Mouse (Mus musculus) ES-E14 (cell line): ENCODE results near the gene Lin7b. TPM values are rescaled to one million over a fixed set of nuclear protein-coding genes. Genes with fewer than 3 reads are reported as not detected.

Experiments
- DNase-seq: peaks from one replicate; pipeline ENCODE4 v3.0.0-alpha.2; 2013; ENCODE audit warnings: low read depth, low spot score
- H3K27ac ChIP-seq: 2 replicates; pipeline ENCODE4 v1.5.1; 2012; ENCODE audit warnings: low read depth, mild to moderate bottlenecking, low read length, moderate library complexity, mixed read lengths; ENCODE audit not compliant: poor library complexity, insufficient read depth, severe bottlenecking
- H3K36me3 ChIP-seq: 2 replicates; pipeline ENCODE4 v1.6.1; 2012; ENCODE audit warnings: mild to moderate bottlenecking, low read length, moderate library complexity, mixed read lengths; ENCODE audit not compliant: control insufficient read depth, poor library complexity, insufficient read depth, severe bottlenecking
- H3K4me1 ChIP-seq, 2 experiments: fragments of 150-350 bp in 1 of 2; sonication (generic) in 1 of 2; 2 replicates each; pipeline ENCODE4 v1.6.1; 2012; ENCODE audit warnings: low read length in 2 of 2, mild to moderate bottlenecking in 1 of 2, mixed read lengths in 1 of 2; ENCODE audit not compliant: control insufficient read depth in 2 of 2, insufficient read depth in 2 of 2, poor library complexity in 1 of 2
- H3K4me3 ChIP-seq, 2 experiments: fragments of 150-350 bp in 1 of 2; sonication (generic) in 1 of 2; 2 replicates each; pipeline ENCODE4 v1.5.1; 2012; ENCODE audit warnings: low read length in 2 of 2, low read depth in 1 of 2, mild to moderate bottlenecking in 1 of 2, mixed read lengths in 1 of 2; ENCODE audit not compliant: insufficient read depth in 1 of 2, poor library complexity in 1 of 2, severe bottlenecking in 1 of 2
- H3K9ac ChIP-seq: 2 replicates; pipeline ENCODE4 v1.6.1; 2012; ENCODE audit warnings: low read depth, mild to moderate bottlenecking, low read length, mixed read lengths; ENCODE audit not compliant: poor library complexity, insufficient read depth, severe bottlenecking
- H3K9me3 ChIP-seq: fragments of 150-350 bp; sonication (generic); 2 replicates; pipeline ENCODE4 v1.6.1; 2012; ENCODE audit warnings: low read depth, mild to moderate bottlenecking, low read length; ENCODE audit not compliant: control insufficient read depth, insufficient read depth
- CHD2 ChIP-seq: IDR thresholded peaks from 2 replicates; pipeline ENCODE4 v1.6.1; 2014; ENCODE audit warnings: mild to moderate bottlenecking, low read depth, low read length, inconsistent platforms
- HCFC1 ChIP-seq: IDR thresholded peaks from 2 replicates; pipeline ENCODE4 v1.6.1; 2012; ENCODE audit warnings: low read length, inconsistent platforms, borderline replicate concordance; ENCODE audit not compliant: insufficient read depth
- MAFK ChIP-seq: IDR thresholded peaks from 2 replicates; pipeline ENCODE4 v1.6.1; 2014; ENCODE audit warnings: mild to moderate bottlenecking, low read depth, low read length, inconsistent platforms; ENCODE audit not compliant: insufficient read depth
- ZC3H11A ChIP-seq: IDR thresholded peaks from 2 replicates; pipeline ENCODE4 v1.6.1; 2012; ENCODE audit warnings: low read depth, mild to moderate bottlenecking, inconsistent platforms, low read length, borderline replicate concordance
- ZNF384 ChIP-seq: IDR thresholded peaks from 2 replicates; pipeline ENCODE4 v1.6.1; 2012; ENCODE audit warnings: low read depth, low read length, inconsistent platforms
- in situ Hi-C, 2 experiments: fragments of 600-800 bp; cut with MboI; formaldehyde crosslinking; loops; one replicate each; pipeline ENCODE4 v1.15.1; 2025; ENCODE audit warnings: low sequenced_read_pairs in 2 of 2, inconsistent platforms in 1 of 2; ENCODE audit not compliant: unreplicated experiment in 2 of 2
- total RNA-seq: library from RNA; depleted of rRNA; stranded (reverse); fragments of 300-350 nt; gene quantifications from 2 replicates; pipeline ENCODE4 v1.2.3, GENCODE M21; 2012; rRNA removed

The Lin7b gene
- total RNA-seq, 1 experiment = 5.6 TPM

DNA sequence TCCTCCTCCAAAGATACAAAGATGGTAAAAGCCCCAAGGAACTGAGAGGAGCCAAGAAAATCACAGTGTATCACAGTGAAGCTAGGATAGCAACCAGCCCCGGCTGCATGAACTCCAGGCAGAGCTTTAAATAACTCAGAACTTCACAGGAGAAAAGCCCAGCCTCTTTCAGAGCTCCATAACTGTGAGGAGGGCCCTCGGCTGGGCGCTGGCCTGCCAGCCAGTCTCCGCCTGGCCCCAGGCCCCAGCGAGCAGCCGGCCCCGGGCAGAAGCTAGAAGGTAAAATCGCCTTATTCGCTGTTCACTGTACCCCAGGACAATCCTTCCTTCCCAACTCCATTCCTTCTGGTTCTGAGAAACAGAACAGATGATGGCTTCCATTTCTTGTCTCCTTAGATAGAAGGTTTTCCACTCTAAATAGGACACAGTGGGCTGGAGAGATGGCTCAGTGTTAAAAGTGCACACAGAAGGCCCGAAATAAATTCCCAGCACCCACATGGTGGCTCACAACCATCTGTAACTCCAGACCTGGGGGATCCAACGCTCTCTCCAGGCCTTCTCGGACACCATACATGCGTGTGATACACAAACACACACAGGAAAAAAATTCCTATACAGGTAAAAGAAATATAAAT, 41.4 kb downstream of the Lin7b start:
- TF ChIP-seq ZC3H11A = no peak
- Histone ChIP-seq H3K9ac (no peak overlapping the region), H3K9me3 (no peaks in the 10 kb centered on the region), H3K4me3 (no peak overlapping the region), H3K4me1 (peaks cover 5 to 9% of the 10 kb centered on the region in 2 experiments; a peak in 3 of 4 replicates), H3K36me3 (peaks cover 8% of the 10 kb centered on the region; the same call in 1 of the 2 replicates), H3K27ac (no peak overlapping the region)
- DNase-seq = no peak
- in situ Hi-C loops = no loop called here

DNA sequence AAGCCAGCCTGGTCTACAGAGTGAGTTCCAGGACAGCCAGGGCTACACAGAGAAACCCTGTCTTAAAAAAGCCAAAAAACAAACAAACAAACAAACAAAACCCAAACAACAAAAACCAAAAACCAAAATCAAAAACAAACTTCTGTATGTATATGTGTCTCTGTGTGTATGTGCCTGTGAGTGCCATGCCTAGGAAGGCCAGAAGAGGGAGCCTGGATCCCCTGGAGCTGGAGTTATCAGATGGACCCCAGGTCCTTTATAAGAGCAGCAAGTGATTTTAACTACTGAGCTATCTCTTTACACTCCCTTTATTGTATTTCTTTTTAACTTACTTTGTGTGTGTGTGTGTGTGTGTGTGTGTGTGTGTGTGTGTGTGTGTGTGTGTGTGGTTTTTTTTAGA, 44.6 kb downstream of the Lin7b start:
- H3K4me3 ChIP-seq = no peak overlapping the region
- no peak for TF ChIP-seq CHD2
- TF ChIP-seq ZC3H11A = no peak
- no peak for TF ChIP-seq ZNF384
- TF ChIP-seq HCFC1 = no peak
- TF ChIP-seq MAFK = no peak
- H3K27ac ChIP-seq = no peak overlapping the region
- H3K36me3 ChIP-seq = peaks cover 13% of the 10 kb centered on the region; the same call in 1 of the 2 replicates
- no peak overlapping the region for H3K9ac ChIP-seq
- in situ Hi-C loops = no loop called here
- no peak for DNase-seq
- H3K9me3 ChIP-seq = no peaks in the 10 kb centered on the region
- no peaks in the 10 kb centered on the region for H3K4me1 ChIP-seq

DNA sequence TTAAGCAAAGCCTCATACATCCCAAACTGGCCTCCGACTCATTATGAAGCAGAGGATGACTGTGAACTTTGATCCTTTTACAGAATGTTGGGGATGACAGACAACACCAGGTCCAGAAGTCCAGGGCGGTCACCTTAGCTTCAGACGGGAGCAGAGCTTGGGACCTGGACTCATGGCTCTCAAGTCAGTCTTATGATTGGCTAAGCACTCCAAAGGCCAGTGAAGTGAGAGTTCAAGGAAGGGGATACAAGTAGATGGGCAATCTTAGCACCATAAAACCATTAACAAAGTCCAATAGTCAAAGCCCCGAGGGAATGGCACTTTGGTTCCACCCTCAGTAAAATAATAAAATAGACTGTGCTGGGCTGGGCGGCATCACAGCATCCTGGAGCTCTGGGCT, 47.3 kb downstream of the Lin7b start:
- Histone ChIP-seq H3K9me3 (no peaks in the 10 kb centered on the region), H3K36me3 (peaks cover 22% of the 10 kb centered on the region; the same call in 1 of the 2 replicates), H3K4me3 (no peak overlapping the region), H3K4me1 (peaks cover 0 to 3% of the 10 kb centered on the region in 2 experiments; a peak in 1 of 4 replicates), H3K27ac (no peak overlapping the region), H3K9ac (no peak overlapping the region)
- TF ChIP-seq CHD2 (no peak), ZNF384 (no peak), ZC3H11A (no peak), HCFC1 (no peak), MAFK (no peak)
- no peak for DNase-seq
- in situ Hi-C loops = no loop called here

- in situ Hi-C loops = no loop called here
- Histone ChIP-seq H3K27ac (no peak overlapping the region), H3K9ac (no peak overlapping the region), H3K9me3 (no peaks in the 10 kb centered on the region), H3K36me3 (peaks cover 24% of the 10 kb centered on the region; the same call in 1 of the 2 replicates), H3K4me1 (peaks cover 0 to 7% of the 10 kb centered on the region in 2 experiments; a peak in 1 of 4 replicates), H3K4me3 (no peak overlapping the region)
- TF ChIP-seq ZNF384 = no peak
- no peak for TF ChIP-seq MAFK
- TF ChIP-seq HCFC1 = peak; percentile 73; the same call in 1 of the 2 replicates
- DNase-seq = no peak
These were observed 48.1 kb downstream of the Lin7b start for GRCm38 (mm10) chr7:45322245-45322644.

Other genes with a start within 250 kb of the Lin7b start
- 1,746 and 1,854 TPM in 2 replicates for gene Rps11, start 246.1 kb downstream of the Lin7b start, total RNA-seq
- gene Rpl13a, start 241.8 kb downstream of the Lin7b start, total RNA-seq = 3,971 and 5,136 TPM in 2 replicates
- 0.36 and 0.90 TPM in 2 replicates for gene Gm45713, start 234.4 kb downstream of the Lin7b start, total RNA-seq
- gene Flt3l, start 234.2 kb downstream of the Lin7b start, total RNA-seq = 1.8 and 1.9 TPM in 2 replicates
- 69.9 and 70.2 TPM in 2 replicates for gene Pih1d1, start 216.3 kb downstream of the Lin7b start, total RNA-seq
- 108 and 115 TPM in 2 replicates for gene Aldh16a1, start 216.0 kb downstream of the Lin7b start, total RNA-seq
- 3.4 and 4.4 TPM in 2 replicates for gene Slc17a7, start 206.6 kb downstream of the Lin7b start, total RNA-seq
- gene Gfy, start 191.0 kb downstream of the Lin7b start, total RNA-seq = 0.11 TPM in 1 of 2 replicates, not detected in the other
- gene Pth2, start 189.6 kb downstream of the Lin7b start, total RNA-seq = 0.54 TPM in 1 of 2 replicates, not detected in the other
- gene Ccdc155, start 165.7 kb downstream of the Lin7b start, total RNA-seq = 2.4 and 2.7 TPM in 2 replicates
- 4.7 and 6.9 TPM in 2 replicates for gene Dkkl1, start 158.4 kb downstream of the Lin7b start, total RNA-seq
- 95.9 and 111 TPM in 2 replicates for gene Tead2, start 154.8 kb downstream of the Lin7b start, total RNA-seq
- gene Cd37, start 131.5 kb downstream of the Lin7b start, total RNA-seq = 37.6 and 50.8 TPM in 2 replicates
- gene Slc6a16, start 129.5 kb downstream of the Lin7b start, total RNA-seq = 12.7 and 14.6 TPM in 2 replicates
- gene Slc6a21, start 93.1 kb downstream of the Lin7b start, total RNA-seq = 0.21 and 0.67 TPM in 2 replicates
- gene Trpm4, start 36.8 kb downstream of the Lin7b start, total RNA-seq = 26.5 and 48.5 TPM in 2 replicates
- 0.71 and 1.4 TPM in 2 replicates for gene Hrc, start 35.3 kb downstream of the Lin7b start, total RNA-seq
- 6.9 and 12.6 TPM in 2 replicates for gene Ppfia3, start 3.6 kb downstream of the Lin7b start, total RNA-seq
- 303 and 310 TPM in 2 replicates for gene Snrnp70, start 25.2 kb upstream of the Lin7b start, total RNA-seq
- 0.85 and 2.3 TPM in 2 replicates for gene Kcna7, start 35.1 kb upstream of the Lin7b start, total RNA-seq
- gene Ntf5, start 43.1 kb upstream of the Lin7b start, total RNA-seq = 2.4 and 3.6 TPM in 2 replicates
- gene Lhb, start 50.2 kb upstream of the Lin7b start, total RNA-seq = 0.37 TPM in 1 of 2 replicates, not detected in the other
- gene Gys1, start 64.3 kb upstream of the Lin7b start, total RNA-seq = 26.1 and 26.8 TPM in 2 replicates
- 228 and 281 TPM in 2 replicates for gene Ruvbl2, start 67.5 kb upstream of the Lin7b start, total RNA-seq
- gene Ftl1, start 89.3 kb upstream of the Lin7b start, total RNA-seq = 398 and 408 TPM in 2 replicates
- gene Bax, start 96.3 kb upstream of the Lin7b start, total RNA-seq = 388 and 591 TPM in 2 replicates
- gene Tulp2, start 111.3 kb upstream of the Lin7b start, total RNA-seq = 2.6 TPM in 2 replicates
- gene Gm45808, start 116.2 kb upstream of the Lin7b start, total RNA-seq = 0.71 TPM in 1 of 2 replicates, not detected in the other
- 3.6 and 5.3 TPM in 2 replicates for gene Dhdh, start 118.2 kb upstream of the Lin7b start, total RNA-seq
- 131 and 178 TPM in 2 replicates for gene Nucb1, start 139.8 kb upstream of the Lin7b start, total RNA-seq
- gene Ppp1r15a, start 155.7 kb upstream of the Lin7b start, total RNA-seq = 31.4 and 37.9 TPM in 2 replicates
- 17.8 and 20.2 TPM in 2 replicates for gene Plekha4, start 155.7 kb upstream of the Lin7b start, total RNA-seq
- 32.5 and 33.0 TPM in 2 replicates for gene Hsd17b14, start 184.3 kb upstream of the Lin7b start, total RNA-seq
- gene Bcat2, start 199.6 kb upstream of the Lin7b start, total RNA-seq = 60.3 and 87.7 TPM in 2 replicates
- 0.67 and 1.1 TPM in 2 replicates for gene Fgf21, start 244.9 kb upstream of the Lin7b start, total RNA-seq
- gene Fut1, start 246.7 kb upstream of the Lin7b start, total RNA-seq = 0.49 and 2.5 TPM in 2 replicates